Mouse (Mus musculus): Measurements from ENCODE around the gene Tmcc1. TPM values are rescaled to one million over a fixed set of nuclear protein-coding genes. Genes with fewer than 3 reads are reported as not detected.

The Tmcc1 gene
- total and polyA plus RNA-seq, 2 experiments from 2014 or later, result 11.8 to 40.9 TPM

DNA sequence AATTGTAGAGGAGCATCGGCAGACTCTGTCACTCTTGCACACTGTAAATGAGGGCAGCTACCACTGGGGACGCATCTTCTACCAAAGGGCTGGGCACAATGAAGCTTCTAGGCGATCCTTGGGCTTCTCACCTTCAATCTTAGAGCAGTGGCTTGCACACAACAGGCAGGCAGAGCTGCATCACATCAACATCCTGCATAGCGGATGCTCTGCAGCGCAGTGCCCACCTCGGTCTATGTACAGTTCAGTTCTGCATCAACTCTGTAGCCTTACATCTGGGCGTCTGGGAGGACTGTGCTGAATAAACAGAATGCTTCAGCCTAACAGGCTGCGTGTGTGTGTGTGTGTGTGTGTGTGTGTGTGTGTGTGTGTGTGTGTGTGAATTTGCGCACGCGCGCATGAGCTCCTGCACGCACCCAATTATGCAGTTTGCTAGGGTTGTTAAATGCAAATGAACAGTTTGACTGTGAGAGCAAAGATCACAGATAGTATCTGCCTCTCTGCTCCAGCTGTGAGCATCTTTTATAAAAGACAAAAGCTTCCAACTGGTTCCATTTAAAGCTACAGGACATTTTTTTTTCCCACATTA is 136.5 kb downstream of the Tmcc1 start:
- WGBS, result 6% methylated on average over 13 of the region's 13 CpGs
- peak overlapping the region; percentile 45 for H3K4me2 ChIP-seq (ENCODE audit: low read depth, low read length, poor library complexity, severe bottlenecking)
- peak overlapping the region; percentile 78 for H3K27ac ChIP-seq (ENCODE audit: low read depth, low read length)
- H3K9me3 ChIP-seq (ENCODE audit: low read length), result no peaks in the 10 kb centered on the region
- H3K4me1 ChIP-seq (ENCODE audit: insufficient read depth, low read length), result peaks cover 27% of the 10 kb centered on the region
- no peaks in the 10 kb centered on the region for H3K27me3 ChIP-seq (ENCODE audit: insufficient read depth, low read length)
- H3K36me3 ChIP-seq (ENCODE audit: insufficient read depth, low read length), result no peaks in the 10 kb centered on the region
- ATAC-seq (ENCODE audit: low FRiP score), result peak; percentile 79
- DNase-seq (ENCODE audit: low spot score), result peak; percentile 74
- peak overlapping the region; percentile 51 for H3K9ac ChIP-seq (replicated peaks; ENCODE audit: low read length, poor library complexity, severe bottlenecking)
- TF ChIP-seq CTCF (IDR thresholded peaks at IDR 0.05), result peak; percentile 42
- H3K4me3 ChIP-seq (ENCODE audit: low read depth, low read length), result peak overlapping the region; percentile 40

DNA sequence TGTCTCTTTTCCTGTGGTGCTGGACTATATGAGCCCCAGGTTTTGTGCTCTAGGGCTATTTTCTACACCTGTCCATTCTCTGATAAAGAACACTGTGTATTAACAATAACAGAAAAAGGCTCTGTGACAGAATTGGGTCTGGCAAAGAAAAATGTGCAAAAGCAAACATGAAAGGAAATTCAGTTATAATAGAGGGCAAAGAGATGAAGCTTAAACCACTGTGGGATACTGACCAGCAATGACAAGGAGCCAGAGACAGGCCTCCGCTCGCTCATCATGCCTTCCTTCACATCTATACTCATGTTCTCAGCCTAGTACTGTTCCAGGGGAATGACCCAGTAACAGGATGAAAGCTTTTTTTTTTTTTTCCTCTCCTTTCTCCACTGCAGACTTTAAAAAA is 137.5 kb downstream of the Tmcc1 start:
- peak overlapping the region; percentile 40 for H3K4me3 ChIP-seq (ENCODE audit: low read depth, low read length)
- peaks cover 27% of the 10 kb centered on the region for H3K4me1 ChIP-seq (ENCODE audit: insufficient read depth, low read length)
- H3K4me2 ChIP-seq (ENCODE audit: low read depth, low read length, poor library complexity, severe bottlenecking), result peak overlapping the region; percentile 45
- no peak for TF ChIP-seq CTCF (IDR thresholded peaks at IDR 0.05)
- no peaks in the 10 kb centered on the region for H3K9me3 ChIP-seq (ENCODE audit: low read length)
- 0 out of 2 replicates have a peak overlapping the region, but pooled peaks have one; percentile 28 for H3K27ac ChIP-seq (ENCODE audit: low read depth, low read length)
- H3K27me3 ChIP-seq (ENCODE audit: insufficient read depth, low read length), result no peaks in the 10 kb centered on the region
- ATAC-seq (ENCODE audit: low FRiP score) (no peak), DNase-seq (ENCODE audit: low spot score) (no peak)
- 76% methylated on average over 2 of the region's 2 CpGs for WGBS
- no peak overlapping the region for H3K9ac ChIP-seq (replicated peaks; ENCODE audit: low read length, poor library complexity, severe bottlenecking)
- no peaks in the 10 kb centered on the region for H3K36me3 ChIP-seq (ENCODE audit: insufficient read depth, low read length)

DNA sequence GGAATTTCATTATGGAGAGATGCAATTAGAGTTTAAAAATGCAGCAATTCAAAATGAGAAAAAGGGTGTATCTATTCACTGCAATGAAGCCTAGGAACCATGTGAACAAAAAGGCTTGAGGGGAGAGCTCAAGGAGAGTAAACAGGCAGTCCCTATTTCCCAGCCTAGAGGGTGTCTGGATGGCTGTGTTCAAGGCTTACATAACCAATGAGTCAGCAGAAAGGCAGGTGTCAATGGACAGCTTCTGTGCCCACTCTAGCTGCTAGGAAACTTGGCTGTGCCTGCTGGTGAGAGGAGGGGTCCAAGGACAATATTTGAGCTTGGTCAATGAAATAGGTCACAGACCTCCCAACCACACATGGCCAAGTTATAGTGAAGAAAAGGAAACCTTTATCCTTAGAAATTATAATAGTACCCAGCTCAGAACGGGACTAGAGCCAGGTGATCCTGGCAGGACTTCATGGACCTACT is 138.2 kb downstream of the Tmcc1 start:
- Histone ChIP-seq H3K27me3 (ENCODE audit: insufficient read depth, low read length) (no peaks in the 10 kb centered on the region), H3K4me1 (ENCODE audit: insufficient read depth, low read length) (peaks cover 27% of the 10 kb centered on the region), H3K27ac (ENCODE audit: low read depth, low read length) (no peak overlapping the region), H3K36me3 (ENCODE audit: insufficient read depth, low read length) (no peaks in the 10 kb centered on the region), H3K9me3 (ENCODE audit: low read length) (no peaks in the 10 kb centered on the region), H3K4me2 (ENCODE audit: low read depth, low read length, poor library complexity, severe bottlenecking) (peak overlapping the region; percentile 46), H3K4me3 (ENCODE audit: low read depth, low read length) (peak overlapping the region; percentile 23), H3K9ac (replicated peaks; ENCODE audit: low read length, poor library complexity, severe bottlenecking) (no peak overlapping the region)
- ATAC-seq (ENCODE audit: low FRiP score), result no peak
- DNase-seq (ENCODE audit: low spot score), result peak; percentile 55
- 65% methylated on average over 1 of the region's 1 CpGs for WGBS
- no peak for TF ChIP-seq CTCF (IDR thresholded peaks at IDR 0.05)

DNA sequence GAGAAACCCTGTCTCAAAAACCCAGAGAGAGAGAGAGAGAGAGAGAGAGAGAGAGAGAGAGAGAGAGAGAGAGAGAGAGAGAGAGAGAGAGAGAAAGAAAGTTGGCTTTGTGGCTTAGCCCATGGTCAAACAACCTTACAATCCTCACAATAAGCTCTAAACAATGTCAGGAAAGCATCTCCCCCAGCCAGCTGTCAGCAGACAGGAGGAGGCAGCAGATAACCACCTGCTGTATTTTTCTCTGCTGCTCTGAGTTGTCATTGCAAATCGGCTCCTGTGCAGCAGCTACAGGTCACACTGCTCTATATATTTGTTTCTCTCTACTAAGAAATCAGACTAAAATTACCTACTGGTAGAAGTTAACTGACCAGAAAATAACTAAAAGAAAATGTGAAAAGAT is 145.4 kb downstream of the Tmcc1 start:
- H3K4me2 ChIP-seq (ENCODE audit: low read depth, low read length, poor library complexity, severe bottlenecking), result no peak overlapping the region
- ATAC-seq (ENCODE audit: low FRiP score), result no peak
- TF ChIP-seq CTCF (IDR thresholded peaks at IDR 0.05), result no peak
- H3K9me3 ChIP-seq (ENCODE audit: low read length), result peaks cover under 1% of the 10 kb centered on the region
- no peaks in the 10 kb centered on the region for H3K27me3 ChIP-seq (ENCODE audit: insufficient read depth, low read length)
- no peak overlapping the region for H3K4me3 ChIP-seq (ENCODE audit: low read depth, low read length)
- DNase-seq (ENCODE audit: low spot score), result no peak
- H3K4me1 ChIP-seq (ENCODE audit: insufficient read depth, low read length), result peaks cover 5% of the 10 kb centered on the region; the same call in 1 of the 2 replicates
- no peaks in the 10 kb centered on the region for H3K36me3 ChIP-seq (ENCODE audit: insufficient read depth, low read length)
- no peak overlapping the region for H3K9ac ChIP-seq (replicated peaks; ENCODE audit: low read length, poor library complexity, severe bottlenecking)
- 45% methylated on average over 1 of the region's 1 CpGs for WGBS
- H3K27ac ChIP-seq (ENCODE audit: low read depth, low read length), result no peak overlapping the region

DNA sequence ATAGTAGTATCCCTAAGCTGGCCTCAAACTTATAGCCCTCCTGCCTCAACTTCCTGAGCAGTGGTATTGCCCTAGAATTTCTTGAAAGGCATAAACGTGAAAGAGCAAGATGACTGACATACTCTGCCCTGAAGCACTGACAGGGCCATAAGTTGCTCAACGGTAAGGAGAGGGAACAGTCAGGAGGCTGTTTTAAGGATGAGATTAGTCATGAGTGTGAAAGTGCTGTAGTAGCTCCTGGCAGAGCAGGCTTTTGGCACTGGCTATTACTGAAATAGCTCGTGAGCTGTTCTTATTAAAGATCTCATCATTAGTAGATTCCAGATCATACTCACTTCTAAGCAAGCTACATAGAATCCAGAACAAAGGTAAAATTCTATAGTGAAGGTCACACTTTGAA is 145.9 kb downstream of the Tmcc1 start:
- Histone ChIP-seq H3K4me3 (ENCODE audit: low read depth, low read length) (no peak overlapping the region), H3K4me2 (ENCODE audit: low read depth, low read length, poor library complexity, severe bottlenecking) (no peak overlapping the region), H3K4me1 (ENCODE audit: insufficient read depth, low read length) (no peaks in the 10 kb centered on the region), H3K36me3 (ENCODE audit: insufficient read depth, low read length) (no peaks in the 10 kb centered on the region), H3K9ac (replicated peaks; ENCODE audit: low read length, poor library complexity, severe bottlenecking) (no peak overlapping the region), H3K27ac (ENCODE audit: low read depth, low read length) (no peak overlapping the region), H3K9me3 (ENCODE audit: low read length) (peaks cover 4% of the 10 kb centered on the region), H3K27me3 (ENCODE audit: insufficient read depth, low read length) (no peaks in the 10 kb centered on the region)
- no peak for TF ChIP-seq CTCF (IDR thresholded peaks at IDR 0.05)
- ATAC-seq (ENCODE audit: low FRiP score) (no peak), DNase-seq (ENCODE audit: low spot score) (no peak)
- 60% methylated on average over 3 of the region's 3 CpGs for WGBS

DNA sequence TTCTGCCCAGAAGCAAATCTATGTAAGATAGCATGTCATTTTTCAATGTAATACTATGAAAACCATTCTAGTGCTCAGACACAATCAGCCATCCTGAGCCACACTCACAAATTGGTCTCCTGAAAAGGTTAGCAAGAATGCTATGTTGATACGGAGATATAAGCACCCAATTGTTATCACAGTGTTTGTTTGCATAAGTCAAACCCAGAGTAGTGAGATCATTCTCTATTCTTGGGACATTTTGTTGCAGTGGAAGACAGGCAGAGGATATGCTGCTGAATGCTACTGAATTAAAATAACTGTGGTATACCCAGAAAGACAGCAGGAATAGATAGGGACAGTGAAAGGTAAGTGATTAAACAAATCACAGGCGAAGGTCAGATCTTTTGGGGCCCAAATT is 149.2 kb downstream of the Tmcc1 start:
- TF ChIP-seq CTCF (IDR thresholded peaks at IDR 0.05), result no peak
- no peaks in the 10 kb centered on the region for H3K36me3 ChIP-seq (ENCODE audit: insufficient read depth, low read length)

More for the DNA sequence above, 149.2 kb downstream of the Tmcc1 start:
- ATAC-seq (ENCODE audit: low FRiP score), result no peak
- H3K9ac ChIP-seq (replicated peaks; ENCODE audit: low read length, poor library complexity, severe bottlenecking), result no peak overlapping the region
- no peaks in the 10 kb centered on the region for H3K27me3 ChIP-seq (ENCODE audit: insufficient read depth, low read length)
- no peak overlapping the region for H3K4me3 ChIP-seq (ENCODE audit: low read depth, low read length)
- H3K4me2 ChIP-seq (ENCODE audit: low read depth, low read length, poor library complexity, severe bottlenecking), result no peak overlapping the region
- peaks cover 4% of the 10 kb centered on the region for H3K9me3 ChIP-seq (ENCODE audit: low read length)
- no peaks in the 10 kb centered on the region for H3K4me1 ChIP-seq (ENCODE audit: insufficient read depth, low read length)
- H3K27ac ChIP-seq (ENCODE audit: low read depth, low read length), result no peak overlapping the region
- WGBS, result 53% methylated on average over 2 of the region's 2 CpGs
- DNase-seq (ENCODE audit: low spot score), result no peak
